Mouse (Mus musculus) olfactory bulb, adult 2 months (tissue): ENCODE data around the gene Glis2.

Experiments used
- CTCF ChIP-seq: fragments of 200-500 bp; IDR thresholded peaks from 2 replicates; pipeline ENCODE4 v1.5.1; 2012; ENCODE audit warnings: low read depth, mild to moderate bottlenecking, low read length, moderate library complexity; ENCODE audit not compliant: insufficient read depth
- POLR2A ChIP-seq: fragments of 200-500 bp; IDR thresholded peaks from 2 replicates; pipeline ENCODE4 v1.6.1; 2012; ENCODE audit warnings: mild to moderate bottlenecking, low read depth, low read length, moderate library complexity; ENCODE audit not compliant: insufficient read depth

DNA sequence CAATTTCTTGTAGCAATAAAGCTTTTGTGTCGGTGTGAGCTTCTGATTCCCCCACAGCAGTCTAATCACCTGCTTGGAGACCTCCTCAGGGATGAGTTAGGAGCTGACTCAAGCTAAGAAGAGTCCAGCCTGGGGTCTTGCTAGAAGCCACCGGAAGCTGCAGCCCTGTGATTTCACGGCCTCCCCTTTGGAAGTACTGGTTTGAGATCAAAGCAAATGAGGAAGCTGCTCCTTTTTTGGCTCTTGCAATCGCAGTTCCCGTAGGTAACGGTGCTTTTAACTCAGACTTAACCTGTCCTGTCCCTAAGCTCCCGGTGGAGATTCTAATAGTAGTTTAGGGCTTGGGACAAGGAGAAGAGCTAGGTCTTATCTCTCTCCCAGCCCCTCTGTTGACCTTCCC lies 15.9 kb upstream of the Glis2 start:
- no peak for TF ChIP-seq POLR2A
- TF ChIP-seq CTCF: no peak
